Mouse (Mus musculus) bone marrow, adult 2 months (tissue): Measurements from ENCODE around the gene Prkn.

ENCODE experiments used
- CTCF ChIP-seq: fragments of 200-500 bp; IDR thresholded peaks from 2 replicates; pipeline ENCODE4 v1.5.1; 2011; ENCODE audit warnings: low read length, control low read depth; ENCODE audit not compliant: control insufficient read depth, insufficient read depth
- POLR2A ChIP-seq: fragments of 200-500 bp; IDR thresholded peaks from 2 replicates; pipeline ENCODE4 v1.6.1; 2011; ENCODE audit warnings: low read depth, mild to moderate bottlenecking, control low read depth, low read length, borderline replicate concordance; ENCODE audit not compliant: control insufficient read depth

DNA sequence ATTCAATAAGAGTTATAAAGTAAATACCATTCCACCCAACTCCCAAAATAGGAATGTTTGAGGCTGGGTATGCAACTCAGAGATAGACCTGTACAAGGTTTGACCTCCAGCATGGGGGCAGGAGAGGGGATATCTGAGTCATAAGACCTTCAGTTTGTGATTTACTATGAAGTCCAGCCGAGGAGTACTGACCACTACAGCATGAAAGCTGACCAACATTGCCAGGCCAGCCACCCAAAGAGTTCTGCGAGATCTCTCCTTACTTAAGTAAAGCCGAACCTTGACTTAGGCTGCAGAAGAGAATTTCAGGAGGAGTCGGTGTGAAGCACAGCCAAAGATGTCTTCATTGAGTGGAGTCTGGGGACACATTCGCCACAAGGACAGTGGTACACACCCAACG is 1079.4 kb downstream of the Prkn start:
- TF ChIP-seq POLR2A (no peak), CTCF (no peak)
